Mouse (Mus musculus) erythroblast, embryonic 14.5 days (primary cell): ENCODE measurements around the gene Arrdc5.

Experiments used
- GATA1 ChIP-seq: IDR thresholded peaks from 2 replicates; pipeline ENCODE4 v1.6.1; 2012; ENCODE audit warnings: low read length, inconsistent platforms, mixed read lengths
- TAL1 ChIP-seq: IDR thresholded peaks from 3 replicates; pipeline ENCODE4 v1.6.1; 2012; ENCODE audit warnings: low read length, inconsistent platforms, mixed read lengths

- TF ChIP-seq GATA1 = no peak
- no peak for TF ChIP-seq TAL1
Measured at GRCm38 (mm10) chr17:56329267-56329666, 29.2 kb upstream of the Arrdc5 start.
